Mouse (Mus musculus) splenic B cell, adult 2 months (primary cell): ENCODE measurements around the gene Plin3.

Source experiments
- DNase-seq: peaks from one replicate; pipeline ENCODE4 v3.0.0-alpha.2; 2011; ENCODE audit warnings: low read depth, low spot score
- H3K27me3 ChIP-seq: 2 replicates; pipeline ENCODE4 v1.6.1; 2012; ENCODE audit warnings: mild to moderate bottlenecking, low read length, moderate library complexity, mixed read lengths; ENCODE audit not compliant: control insufficient read depth, poor library complexity, insufficient read depth, severe bottlenecking
- H3K36me3 ChIP-seq: 2 replicates; pipeline ENCODE4 v1.6.1; 2012; ENCODE audit warnings: mild to moderate bottlenecking, low read length, moderate library complexity, mixed read lengths; ENCODE audit not compliant: control insufficient read depth, poor library complexity, insufficient read depth, severe bottlenecking

Gene Plin3

GRCm38 (mm10) chr17:56292531-56293222 lies at the start of gene Plin3:
Gene Plin3, minus strand, starts transcription at chr17:56292873.
- no peak for DNase-seq
- Histone ChIP-seq H3K27me3 (no peaks in the 10 kb centered on the region), H3K36me3 (no peaks in the 10 kb centered on the region)

DNA sequence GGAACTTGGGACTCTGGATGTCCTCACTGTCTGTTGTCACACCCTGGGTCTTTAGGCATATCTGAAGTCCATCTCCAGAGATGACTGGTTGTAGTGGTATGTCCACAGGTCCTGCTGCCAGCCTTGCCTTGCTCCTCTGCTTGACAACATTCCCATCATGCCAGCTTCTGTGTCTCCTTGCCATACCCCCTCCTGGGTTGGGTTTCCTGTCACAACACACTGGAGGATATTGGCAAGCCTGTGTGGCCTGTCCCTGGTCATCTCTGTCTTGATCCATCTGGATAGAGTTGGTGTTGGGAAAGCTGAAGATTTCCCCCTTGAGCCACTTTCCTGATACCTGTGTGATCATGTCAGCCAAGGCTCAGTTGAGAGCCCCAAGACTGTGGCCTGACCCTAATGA lies 48.0 kb upstream of the Plin3 start:
- no peaks in the 10 kb centered on the region for H3K27me3 ChIP-seq
- no peak for DNase-seq
- H3K36me3 ChIP-seq = no peaks in the 10 kb centered on the region; the same call in 1 of the 2 replicates

DNA sequence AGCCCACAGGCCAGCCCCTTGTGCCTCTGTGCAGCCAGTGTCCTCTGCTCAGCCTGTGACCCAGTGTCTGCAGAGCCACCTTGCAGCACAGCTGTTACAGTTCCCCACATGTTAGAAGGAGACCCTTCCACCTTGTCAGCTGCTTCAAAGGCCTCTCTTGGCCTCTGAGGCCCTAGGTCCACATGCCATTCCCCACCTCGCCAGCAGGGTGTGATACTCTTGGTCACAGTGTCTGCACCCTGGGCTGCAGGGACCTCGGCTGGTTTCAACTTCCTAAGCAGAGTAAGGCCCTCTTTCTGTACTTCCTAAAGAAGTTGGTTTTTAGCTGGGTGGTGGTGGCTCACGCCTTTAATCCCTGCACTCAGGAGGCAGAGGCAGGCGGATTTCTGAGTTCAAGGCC lies 46.2 kb upstream of the Plin3 start:
- H3K36me3 ChIP-seq = no peaks in the 10 kb centered on the region
- DNase-seq = peak; percentile 79

DNA sequence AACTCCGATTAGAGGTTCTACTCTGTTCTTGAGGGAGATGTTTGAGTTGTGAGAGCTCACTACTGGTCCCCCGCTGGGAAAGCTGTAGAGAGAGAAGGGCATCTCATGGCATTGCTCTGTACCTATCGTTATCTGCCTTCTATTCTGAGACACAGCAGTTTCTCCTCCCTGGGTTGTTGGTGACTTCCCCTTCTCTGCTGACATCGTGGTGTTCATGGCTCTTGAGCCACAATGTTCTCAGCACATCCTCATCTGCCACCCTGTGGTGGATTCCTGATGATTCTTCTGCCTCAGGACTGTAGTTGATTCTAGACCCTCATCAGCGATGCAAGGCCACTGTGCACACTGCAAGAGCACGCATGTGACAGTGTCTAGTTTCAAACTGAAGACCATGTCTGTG lies 45.1 kb upstream of the Plin3 start:
- H3K36me3 ChIP-seq = no peaks in the 10 kb centered on the region
- H3K27me3 ChIP-seq = no peaks in the 10 kb centered on the region
- DNase-seq = peak; percentile 29

More for the DNA sequence above, 46.2 kb upstream of the Plin3 start:
- no peaks in the 10 kb centered on the region for H3K27me3 ChIP-seq

DNA sequence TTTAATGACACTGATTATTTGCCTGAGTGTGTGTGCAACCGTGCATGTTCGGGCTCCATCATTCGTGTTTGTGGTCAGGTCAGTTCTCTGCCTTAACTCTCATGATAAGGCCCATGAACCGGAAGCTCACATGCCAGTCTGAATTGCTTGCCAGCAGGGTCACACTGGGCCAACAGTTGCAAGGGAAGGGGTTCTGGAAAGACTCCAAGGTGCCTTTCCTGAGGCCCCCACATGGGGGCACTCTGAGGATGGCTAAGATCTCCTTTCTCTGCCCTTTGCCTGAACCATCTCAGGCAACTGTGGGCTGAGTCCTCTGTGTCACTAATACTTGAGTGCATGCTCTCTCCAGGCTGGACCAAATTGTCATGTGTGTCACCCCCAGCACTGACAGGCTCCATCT lies 44.5 kb upstream of the Plin3 start:
- DNase-seq = peak; percentile 69

GRCm38 (mm10) chr17:56332987-56333386 lies 40.3 kb upstream of the Plin3 start:
- no peaks in the 10 kb centered on the region for H3K36me3 ChIP-seq
- no peak for DNase-seq

More for the DNA sequence above, 44.5 kb upstream of the Plin3 start:
- no peaks in the 10 kb centered on the region for H3K36me3 ChIP-seq
- H3K27me3 ChIP-seq = no peaks in the 10 kb centered on the region

GRCm38 (mm10) chr17:56331256-56331655 lies 38.6 kb upstream of the Plin3 start:
- no peak for DNase-seq
- no peaks in the 10 kb centered on the region for H3K36me3 ChIP-seq
- no peaks in the 10 kb centered on the region for H3K27me3 ChIP-seq

More at GRCm38 (mm10) chr17:56332987-56333386, 40.3 kb upstream of the Plin3 start:
- no peaks in the 10 kb centered on the region for H3K27me3 ChIP-seq

GRCm38 (mm10) chr17:56330345-56330744 lies 37.7 kb upstream of the Plin3 start:
- no peaks in the 10 kb centered on the region for H3K36me3 ChIP-seq
- DNase-seq = peak; percentile 46
- no peaks in the 10 kb centered on the region for H3K27me3 ChIP-seq

GRCm38 (mm10) chr17:56329267-56329666 lies 36.6 kb upstream of the Plin3 start:
- Histone ChIP-seq H3K36me3 (no peaks in the 10 kb centered on the region), H3K27me3 (no peaks in the 10 kb centered on the region)
- no peak for DNase-seq

DNA sequence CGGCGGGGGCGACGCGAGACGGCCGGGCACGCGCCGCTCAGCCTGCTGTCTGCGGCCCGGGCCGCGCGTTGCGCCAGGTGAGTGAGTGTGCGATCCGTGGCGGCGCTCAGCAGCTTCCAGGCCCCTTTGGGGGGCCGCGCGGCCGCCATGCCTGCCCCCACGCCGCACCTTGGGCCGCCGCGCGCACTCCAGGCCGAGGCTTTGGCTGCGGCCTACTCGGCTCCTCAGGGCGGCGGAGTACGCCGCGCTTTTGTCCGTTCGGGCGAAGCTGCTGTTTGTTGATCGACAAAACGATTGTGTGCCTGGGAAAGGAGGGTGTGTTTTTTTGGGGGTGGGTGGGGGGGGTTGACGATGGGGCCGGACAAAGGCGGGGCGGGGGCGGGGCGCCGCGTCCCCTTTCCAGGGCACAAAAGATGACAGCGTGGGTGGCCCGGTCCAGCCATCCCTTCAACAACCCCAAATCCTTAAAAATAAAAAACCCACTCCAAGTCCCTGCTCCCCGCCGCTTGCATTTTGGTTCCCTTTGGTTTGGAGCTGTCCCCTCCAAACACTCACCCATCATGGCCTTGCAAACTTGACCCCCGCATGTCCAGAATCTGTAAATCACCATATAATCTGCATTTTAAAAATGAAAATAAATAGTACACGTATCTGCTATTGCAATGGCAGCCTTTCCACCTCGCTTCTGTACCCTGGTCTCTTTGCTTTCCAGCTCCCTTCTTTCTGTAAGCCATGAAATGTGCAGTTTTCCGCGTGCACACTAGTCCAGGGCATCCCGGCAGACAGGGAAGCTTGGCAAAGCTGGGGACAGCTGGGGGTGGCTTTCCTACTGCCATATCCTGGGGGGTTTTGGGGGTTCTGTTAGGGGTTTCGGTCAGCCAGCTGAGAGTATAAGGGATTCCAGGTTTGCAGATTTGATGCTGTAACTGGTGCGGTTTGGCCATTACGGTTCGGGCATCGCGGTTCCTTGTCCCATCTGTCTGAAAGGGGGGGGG lies 33.8 kb upstream of the Plin3 start:
- Histone ChIP-seq H3K36me3 (no peaks in the 10 kb centered on the region), H3K27me3 (no peaks in the 10 kb centered on the region)
- no peak for DNase-seq

DNA sequence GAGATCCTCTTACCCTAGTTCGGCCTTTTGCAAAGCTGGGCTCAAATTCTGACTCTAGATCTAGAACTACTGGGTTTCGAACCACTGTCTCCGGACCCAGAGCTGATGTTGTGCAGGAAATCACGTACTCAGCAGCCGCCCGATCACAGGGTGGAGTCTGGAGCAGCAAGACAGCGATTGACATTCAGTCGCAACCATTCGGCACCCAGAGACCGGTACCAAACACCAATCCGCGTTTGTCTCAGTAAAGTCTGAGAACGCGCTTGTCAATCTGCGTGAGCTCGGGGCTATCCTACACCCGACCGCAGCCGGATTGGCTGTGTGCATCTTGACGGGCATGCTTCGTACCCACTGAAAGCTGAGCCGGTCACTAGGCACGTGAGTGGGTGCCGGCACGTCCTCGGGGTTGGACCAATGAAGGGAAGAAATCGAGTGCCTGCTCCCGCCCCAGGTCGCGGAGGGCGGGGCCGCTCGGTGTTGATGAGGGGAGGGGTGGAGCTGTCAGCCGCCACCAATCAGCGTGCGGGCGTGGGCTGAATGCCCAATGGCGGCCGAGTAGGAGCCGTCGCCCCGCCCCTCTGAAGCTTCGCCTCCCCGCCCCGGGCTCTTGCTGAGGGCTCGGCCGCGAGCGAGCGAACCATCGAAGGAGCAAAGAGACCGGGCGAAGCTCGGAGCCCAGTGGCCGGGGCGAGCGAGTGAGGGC lies 32.9 kb upstream of the Plin3 start, which contains the start of gene Kdm4b:
TSS of gene Kdm4b (plus strand) at position 613 of the 703 bp plus-strand sequence.
- no peaks in the 10 kb centered on the region for H3K27me3 ChIP-seq
- H3K36me3 ChIP-seq = no peaks in the 10 kb centered on the region
- DNase-seq = peak; percentile 99

- Histone ChIP-seq H3K27me3 (no peaks in the 10 kb centered on the region), H3K36me3 (no peaks in the 10 kb centered on the region)
- DNase-seq = no peak
Observed at GRCm38 (mm10) chr17:56324419-56324818, 31.7 kb upstream of the Plin3 start.

DNA sequence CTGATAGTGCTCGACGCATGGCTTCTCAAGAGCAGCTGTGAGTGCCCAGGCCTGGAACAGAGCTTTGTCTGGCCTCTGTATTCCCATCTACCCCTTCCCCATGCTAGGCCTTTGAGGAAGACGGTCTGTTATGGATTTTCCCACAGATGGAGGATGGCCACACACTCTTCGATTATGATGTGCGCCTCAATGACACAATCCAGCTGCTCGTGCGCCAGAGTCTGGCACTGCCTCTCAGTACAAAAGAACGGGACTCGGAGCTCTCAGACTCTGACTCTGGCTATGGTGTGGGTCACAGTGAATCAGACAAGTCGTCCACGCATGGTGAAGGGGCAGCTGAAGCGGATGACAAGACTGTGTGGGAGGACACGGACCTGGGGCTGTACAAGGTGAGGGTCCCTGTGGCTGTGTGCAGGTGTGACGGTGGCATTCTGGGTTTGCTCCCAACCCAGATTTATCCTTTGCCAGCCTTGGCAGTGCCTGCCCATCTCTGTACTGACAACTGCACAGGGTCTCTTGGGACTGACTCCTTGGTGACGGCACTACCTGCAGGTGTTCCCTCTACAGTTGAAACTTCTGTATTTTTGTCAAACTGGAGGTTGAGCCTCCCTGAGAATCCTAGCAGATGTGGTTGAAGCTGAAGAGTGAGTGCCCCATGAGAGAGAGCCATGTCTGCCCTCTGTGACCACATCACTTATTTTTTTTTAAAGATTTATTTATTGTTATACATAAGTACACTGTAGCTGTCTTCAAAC lies 16.7 kb upstream of the Plin3 start:
- no peaks in the 10 kb centered on the region for H3K36me3 ChIP-seq
- peak; percentile 66 for DNase-seq
- no peaks in the 10 kb centered on the region for H3K27me3 ChIP-seq

DNA sequence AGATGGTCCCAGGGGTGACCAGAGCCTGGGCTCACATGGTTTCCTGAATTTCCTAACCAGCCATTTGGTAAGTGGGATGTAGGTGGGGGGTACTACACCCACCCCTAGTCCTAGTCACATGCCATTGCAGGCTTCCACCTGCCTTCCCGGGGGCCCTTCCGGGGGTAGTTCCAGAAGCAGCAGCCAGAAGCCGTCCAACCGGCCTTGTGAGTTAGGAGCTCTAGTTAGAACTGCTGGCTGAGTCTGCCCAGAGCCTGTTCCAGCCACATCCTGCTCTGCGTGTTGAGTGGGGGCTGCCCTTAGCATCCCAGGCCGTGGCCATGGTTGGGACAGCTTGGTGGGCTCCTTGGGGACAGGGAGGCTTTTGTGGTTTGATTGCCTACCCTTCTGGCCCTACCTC lies 15.4 kb upstream of the Plin3 start:
- Histone ChIP-seq H3K36me3 (no peaks in the 10 kb centered on the region), H3K27me3 (no peaks in the 10 kb centered on the region)
- no peak for DNase-seq
